Mouse (Mus musculus): ENCODE measurements around the gene Imp4. TPM values are rescaled to one million over a fixed set of nuclear protein-coding genes. Genes with fewer than 3 reads are reported as not detected.

Gene Imp4
- total and polyA plus RNA-seq, 3 experiments, result 24.2 to 28.6 (median 26.5) TPM

GRCm38 (mm10) chr1:34472427-34473300 is 33.0 kb downstream of the Imp4 start:
- whole genome bisulfite sequencing, result 2% methylated on average over 43 of the region's 43 CpGs
- peak overlapping the region; percentile 75 for H3K9ac ChIP-seq (ENCODE audit: low read depth, low read length)
- peak overlapping the region; percentile 58 for H3K4me3 ChIP-seq

GRCm38 (mm10) chr1:34478891-34479655 is 39.4 kb downstream of the Imp4 start:
- Histone ChIP-seq H3K9ac (ENCODE audit: low read depth, low read length) (no peak overlapping the region), H3K4me3 (no peak overlapping the region), H3K36me3 (ENCODE audit: control insufficient read depth, insufficient read depth, low read length) (no peaks in the 10 kb centered on the region), H3K4me1 (ENCODE audit: control insufficient read depth, insufficient read depth, low read length) (peaks cover 2% of the 10 kb centered on the region; the same call in 1 of the 2 replicates), H3K27ac (no peak overlapping the region), H3K27me3 (ENCODE audit: control insufficient read depth, insufficient read depth, low read length) (no peaks in the 10 kb centered on the region), H3K79me2 (replicated peaks; ENCODE audit: control insufficient read depth, insufficient read depth, low read length) (no peaks in the 10 kb centered on the region)
- no peak for DNase-seq
- intact Hi-C loops (cut with DNase I), result no loop called here
- 10% methylated on average over 11 of the region's 11 CpGs for WGBS
- TF ChIP-seq CTCF (IDR thresholded peaks at IDR 0.05), result no peak
- no peak for TF ChIP-seq POLR2A (IDR thresholded peaks at IDR 0.05; ENCODE audit: insufficient read depth, low read depth, low read length)
- TF ChIP-seq EP300 (IDR thresholded peaks at IDR 0.05; ENCODE audit: insufficient read depth, low read depth, low read length), result no peak

More at GRCm38 (mm10) chr1:34472427-34473300, 33.0 kb downstream of the Imp4 start:
- no peaks in the 10 kb centered on the region for H3K36me3 ChIP-seq (ENCODE audit: control insufficient read depth, insufficient read depth, low read length)
- H3K4me1 ChIP-seq (ENCODE audit: control insufficient read depth, insufficient read depth, low read length), result no peaks in the 10 kb centered on the region; the same call in 1 of the 2 replicates
- peak overlapping the region; percentile 71 for H3K27ac ChIP-seq
- no peaks in the 10 kb centered on the region for H3K27me3 ChIP-seq (ENCODE audit: control insufficient read depth, insufficient read depth, low read length)
- peak; percentile 66 to 70 for DNase-seq
- H3K79me2 ChIP-seq (replicated peaks; ENCODE audit: control insufficient read depth, insufficient read depth, low read length), result no peaks in the 10 kb centered on the region
- intact Hi-C loops (cut with DNase I), result no loop called here
- TF ChIP-seq EP300 (IDR thresholded peaks at IDR 0.05; ENCODE audit: insufficient read depth, low read depth, low read length) (no peak), CTCF (IDR thresholded peaks at IDR 0.05) (peak; percentile 28), POLR2A (IDR thresholded peaks at IDR 0.05; ENCODE audit: insufficient read depth, low read depth, low read length) (peak; percentile 38; the same call in 1 of the 2 replicates)

GRCm38 (mm10) chr1:34480801-34481200 is 41.1 kb downstream of the Imp4 start:
- DNase-seq, result no peak
- H3K79me2 ChIP-seq (replicated peaks; ENCODE audit: control insufficient read depth, insufficient read depth, low read length), result no peaks in the 10 kb centered on the region
- H3K4me3 ChIP-seq, result no peak overlapping the region
- TF ChIP-seq EP300 (IDR thresholded peaks at IDR 0.05; ENCODE audit: insufficient read depth, low read depth, low read length) (no peak), CTCF (IDR thresholded peaks at IDR 0.05) (no peak), POLR2A (IDR thresholded peaks at IDR 0.05; ENCODE audit: insufficient read depth, low read depth, low read length) (no peak)
- H3K27ac ChIP-seq, result no peak overlapping the region
- 23% methylated on average over 5 of the region's 5 CpGs for WGBS
- no peak overlapping the region for H3K9ac ChIP-seq (ENCODE audit: low read depth, low read length)
- peaks cover 2% of the 10 kb centered on the region for H3K4me1 ChIP-seq (ENCODE audit: control insufficient read depth, insufficient read depth, low read length)
- H3K27me3 ChIP-seq (ENCODE audit: control insufficient read depth, insufficient read depth, low read length), result no peaks in the 10 kb centered on the region
- H3K36me3 ChIP-seq (ENCODE audit: control insufficient read depth, insufficient read depth, low read length), result no peaks in the 10 kb centered on the region
- intact Hi-C loops (cut with DNase I), result no loop called here

GRCm38 (mm10) chr1:34481920-34482669 is 42.4 kb downstream of the Imp4 start:
- Histone ChIP-seq H3K4me3 (no peak overlapping the region), H3K9ac (ENCODE audit: low read depth, low read length) (no peak overlapping the region), H3K4me1 (ENCODE audit: control insufficient read depth, insufficient read depth, low read length) (peaks cover 3% of the 10 kb centered on the region), H3K27ac (no peak overlapping the region), H3K36me3 (ENCODE audit: control insufficient read depth, insufficient read depth, low read length) (no peaks in the 10 kb centered on the region), H3K27me3 (ENCODE audit: control insufficient read depth, insufficient read depth, low read length) (no peaks in the 10 kb centered on the region), H3K79me2 (replicated peaks; ENCODE audit: control insufficient read depth, insufficient read depth, low read length) (no peaks in the 10 kb centered on the region)
- DNase-seq, result no peak
- intact Hi-C loops (cut with DNase I), result no loop called here
- WGBS, result 59% methylated on average over 5 of the region's 5 CpGs
- TF ChIP-seq CTCF (IDR thresholded peaks at IDR 0.05), result no peak
- no peak for TF ChIP-seq EP300 (IDR thresholded peaks at IDR 0.05; ENCODE audit: insufficient read depth, low read depth, low read length)
- no peak for TF ChIP-seq POLR2A (IDR thresholded peaks at IDR 0.05; ENCODE audit: insufficient read depth, low read depth, low read length)

GRCm38 (mm10) chr1:34484470-34484869 is 44.8 kb downstream of the Imp4 start:
- Histone ChIP-seq H3K27ac (no peak overlapping the region), H3K79me2 (replicated peaks; ENCODE audit: control insufficient read depth, insufficient read depth, low read length) (no peaks in the 10 kb centered on the region), H3K4me3 (no peak overlapping the region), H3K27me3 (ENCODE audit: control insufficient read depth, insufficient read depth, low read length) (no peaks in the 10 kb centered on the region), H3K9ac (ENCODE audit: low read depth, low read length) (no peak overlapping the region), H3K4me1 (ENCODE audit: control insufficient read depth, insufficient read depth, low read length) (peaks cover 2% of the 10 kb centered on the region; the same call in 1 of the 2 replicates), H3K36me3 (ENCODE audit: control insufficient read depth, insufficient read depth, low read length) (no peaks in the 10 kb centered on the region)
- 62% methylated on average over 10 of the region's 10 CpGs for WGBS
- no peak for TF ChIP-seq EP300 (IDR thresholded peaks at IDR 0.05; ENCODE audit: insufficient read depth, low read depth, low read length)
- TF ChIP-seq POLR2A (IDR thresholded peaks at IDR 0.05; ENCODE audit: insufficient read depth, low read depth, low read length), result no peak
- TF ChIP-seq CTCF (IDR thresholded peaks at IDR 0.05), result no peak
- intact Hi-C loops (cut with DNase I), result no loop called here
- DNase-seq, result no peak

All from heart, adult 2 months (tissue).